Mouse (Mus musculus) erythroblast, adult 5-6 weeks (primary cell): ENCODE data around the gene Zbtb40. TPM values are rescaled to one million over a fixed set of nuclear protein-coding genes. Genes with fewer than 3 reads are reported as not detected.

Experiments
- ATAC-seq: replicated peaks from 2 replicates; pipeline ENCODE4 v1.8.0; 2016; ENCODE audit warnings: moderate number of reproducible peaks, mild to moderate bottlenecking, moderate TSS enrichment, inconsistent platforms; ENCODE audit not compliant: poor library complexity, low FRiP score, severe bottlenecking
- total RNA-seq, 2 experiments: library from RNA; stranded (forward) in 1 of 2; stranded (reverse) in 1 of 2; fragments of 150-400 nt in 1 of 2; fragments of 200-764, 138-1000 nt in 1 of 2; gene quantifications; 2 replicates each; pipeline versions ENCODE4 v1.2.3 to v1.2.4; 2015 to 2017; ENCODE audit warnings: low replicate concordance in 2 of 2

Gene Zbtb40
- total RNA-seq, 2 experiments from 2014 or later, result 0.58 to 4.4 TPM

- no peak for ATAC-seq
These were observed 10.5 kb downstream of the Zbtb40 start for GRCm38 (mm10) chr4:137038096-137038495.

DNA sequence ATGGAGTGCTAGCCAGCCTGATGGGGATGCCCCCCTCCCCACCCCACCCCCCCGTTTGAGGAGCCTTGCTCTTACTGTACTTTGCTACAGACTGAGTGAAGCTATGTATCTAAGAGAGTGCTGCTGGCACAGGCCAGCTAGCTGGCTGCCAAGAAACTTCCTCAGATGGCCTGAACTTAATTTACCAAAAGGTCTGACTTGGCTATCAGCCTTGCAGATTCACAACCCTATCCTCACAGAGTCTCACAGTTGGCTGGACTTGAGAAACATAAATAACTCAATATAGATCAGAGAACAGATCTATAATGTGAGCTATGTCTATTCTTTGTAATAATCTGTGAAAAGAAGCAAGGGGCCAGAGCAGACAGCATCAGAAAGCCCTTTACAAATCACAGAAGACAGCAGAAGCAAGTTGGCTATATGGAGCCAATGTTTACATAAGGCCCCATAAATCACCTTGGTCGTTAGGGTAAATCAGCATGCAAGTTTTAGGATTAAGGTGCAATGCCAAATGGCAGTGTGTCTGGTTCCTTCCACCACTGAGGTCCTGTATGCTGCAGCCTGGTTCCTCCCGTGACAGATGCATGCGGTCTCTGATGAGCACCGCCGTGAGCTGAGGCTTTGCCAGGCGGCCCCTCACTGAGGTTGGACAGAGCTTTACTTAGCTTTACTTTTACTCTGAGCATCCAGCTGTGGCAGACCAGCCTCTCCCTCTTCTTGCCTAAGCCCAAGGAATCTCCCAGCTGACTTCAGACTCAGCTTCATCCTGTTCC, 15.3 kb downstream of the Zbtb40 start:
- no peak for ATAC-seq

- no peak for ATAC-seq
These were observed 16.1 kb downstream of the Zbtb40 start for GRCm38 (mm10) chr4:137032456-137032855.

GRCm38 (mm10) chr4:137031319-137031718, 17.3 kb downstream of the Zbtb40 start:
- no peak for ATAC-seq

- ATAC-seq, result no peak
These were observed 19.3 kb downstream of the Zbtb40 start for GRCm38 (mm10) chr4:137029348-137029747.

DNA sequence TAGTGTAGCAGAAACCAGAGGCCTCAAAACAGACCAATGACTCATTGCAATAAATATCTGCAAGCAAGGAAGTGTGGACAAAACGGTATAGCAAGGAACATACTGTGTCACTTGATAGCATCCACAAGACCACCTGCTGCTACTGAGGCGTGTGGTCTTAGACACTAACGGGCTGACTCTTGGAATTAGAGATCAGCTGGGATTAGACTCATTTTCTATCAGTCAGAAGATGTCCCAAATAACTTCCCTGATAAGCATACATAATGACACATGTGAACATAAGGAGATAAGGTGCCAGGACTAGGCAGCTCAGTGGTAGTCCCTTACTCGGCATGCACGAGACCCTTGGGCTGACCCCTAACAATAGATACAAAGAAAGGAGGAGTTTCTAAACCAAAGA, 21.6 kb downstream of the Zbtb40 start:
- no peak for ATAC-seq

GRCm38 (mm10) chr4:137025570-137025969, 23.0 kb downstream of the Zbtb40 start:
- ATAC-seq, result no peak

DNA sequence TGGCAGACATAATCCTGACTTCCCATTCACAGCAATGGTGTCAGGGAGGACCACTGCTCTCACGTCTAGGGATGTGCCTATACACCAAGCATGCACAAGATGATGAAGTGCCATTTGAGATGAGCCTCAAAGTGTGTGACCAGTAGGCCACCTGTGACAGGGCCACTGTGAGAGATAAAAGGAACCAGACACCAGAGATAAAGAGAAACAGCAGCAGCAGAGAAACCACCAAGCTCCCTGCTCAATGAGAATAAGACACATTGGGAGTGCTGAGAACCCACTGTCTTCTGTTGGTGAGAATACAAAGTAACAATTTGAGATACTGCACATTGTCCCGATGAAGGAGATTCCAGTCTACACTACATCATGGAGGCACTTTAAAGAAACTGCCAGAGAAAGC, 23.5 kb downstream of the Zbtb40 start:
- no peak for ATAC-seq

- no peak for ATAC-seq
These were observed 28.5 kb downstream of the Zbtb40 start for GRCm38 (mm10) chr4:137020065-137020464.

- no peak for ATAC-seq
These were observed 32.7 kb downstream of the Zbtb40 start for GRCm38 (mm10) chr4:137015934-137016333.

DNA sequence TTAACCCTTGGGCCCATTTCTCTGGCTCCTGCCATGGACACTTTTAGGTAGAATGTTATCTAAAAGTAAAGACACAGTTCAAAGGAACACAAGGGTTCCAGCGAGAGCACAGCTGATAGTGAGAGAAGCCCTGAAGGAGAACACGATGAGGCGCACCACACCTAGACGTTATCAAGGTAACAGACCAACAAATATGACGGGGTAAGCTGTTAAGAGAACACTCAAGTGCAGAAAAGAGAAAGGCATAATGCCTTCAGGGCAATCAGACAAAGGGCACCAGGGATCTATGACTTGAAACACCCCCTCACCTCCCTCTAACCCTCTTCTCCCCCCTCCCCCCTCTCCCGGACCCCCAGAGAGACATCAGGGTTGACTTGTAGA, 33.1 kb downstream of the Zbtb40 start:
- ATAC-seq, result no peak

DNA sequence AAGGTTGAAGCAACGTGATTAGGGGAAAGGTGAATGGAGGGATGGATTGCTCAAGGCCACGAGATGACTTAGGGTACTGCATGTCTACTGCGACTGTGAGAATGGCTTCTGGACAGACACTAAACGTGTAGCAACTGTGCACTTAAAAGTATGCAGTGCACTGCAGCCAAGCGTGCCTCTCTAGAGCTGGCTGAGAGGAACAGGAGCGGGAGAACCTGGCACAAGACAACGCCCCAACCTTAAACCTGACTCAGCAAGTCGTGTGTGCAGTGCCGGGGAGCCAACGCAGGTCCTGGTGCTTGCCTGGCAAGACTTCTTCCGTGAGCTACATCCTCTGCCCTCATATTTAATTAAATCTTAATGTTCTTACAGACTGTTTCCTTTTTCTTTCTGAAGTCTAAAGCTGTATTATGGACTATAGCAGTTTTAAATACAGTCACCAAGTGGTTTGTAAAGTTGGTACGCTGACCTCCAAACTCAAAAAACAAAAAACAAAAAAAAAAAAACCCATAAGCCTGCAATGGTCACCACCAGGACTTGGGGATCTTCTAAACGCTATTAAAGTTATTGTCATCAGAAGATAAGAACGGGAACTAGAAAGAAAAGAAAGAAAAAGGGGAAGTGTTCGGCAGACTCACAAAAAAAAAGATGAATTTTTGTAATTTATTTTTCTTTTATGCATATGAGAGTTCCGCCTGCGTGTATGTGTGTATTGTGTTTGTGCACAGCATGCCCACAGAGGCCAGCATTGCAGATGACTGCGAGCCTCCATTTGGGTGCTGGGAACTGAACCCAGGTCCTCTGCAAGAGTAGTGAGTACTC, 33.7 kb downstream of the Zbtb40 start:
- ATAC-seq, result no peak

- no peak for ATAC-seq
These were observed 34.5 kb downstream of the Zbtb40 start for GRCm38 (mm10) chr4:137014124-137014523.

DNA sequence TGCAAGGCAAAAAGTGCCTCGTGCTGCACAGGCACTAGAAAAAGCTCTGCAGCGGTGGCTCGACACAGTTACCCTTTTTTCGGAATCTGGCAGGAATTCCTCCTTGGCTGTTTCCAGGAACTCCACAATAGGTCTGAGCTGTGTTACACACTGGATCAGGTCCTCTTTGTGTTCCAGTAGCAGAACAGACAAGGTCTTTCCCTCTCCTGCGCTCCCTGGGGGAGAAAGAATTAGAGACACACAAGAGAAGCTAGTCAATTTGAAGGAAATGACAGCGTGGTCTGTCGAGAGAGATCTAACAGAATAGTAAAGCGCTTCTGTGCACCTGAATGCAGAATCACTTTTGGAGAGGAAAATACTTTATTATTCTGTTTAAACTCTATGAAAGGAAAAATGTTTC, 41.6 kb downstream of the Zbtb40 start:
- ATAC-seq, result no peak

DNA sequence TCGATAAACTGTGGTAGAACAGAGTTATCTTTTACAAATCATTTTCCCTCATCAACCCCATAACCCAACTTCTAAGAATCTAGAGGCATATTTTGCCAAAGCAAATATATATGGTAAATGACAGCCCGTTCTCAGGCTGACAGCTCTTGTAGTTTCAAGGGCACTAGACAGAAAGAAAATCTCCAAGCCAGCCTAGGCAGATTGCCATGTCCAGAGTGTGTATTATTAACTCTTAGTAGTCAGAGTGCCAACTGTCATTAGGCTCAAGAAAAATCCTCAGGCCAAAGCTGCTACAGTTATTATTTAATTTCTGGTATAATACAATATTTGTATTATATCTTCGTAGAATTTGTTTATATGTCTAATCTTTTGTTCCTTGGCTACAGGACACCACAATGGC, 46.8 kb downstream of the Zbtb40 start:
- ATAC-seq, result no peak

DNA sequence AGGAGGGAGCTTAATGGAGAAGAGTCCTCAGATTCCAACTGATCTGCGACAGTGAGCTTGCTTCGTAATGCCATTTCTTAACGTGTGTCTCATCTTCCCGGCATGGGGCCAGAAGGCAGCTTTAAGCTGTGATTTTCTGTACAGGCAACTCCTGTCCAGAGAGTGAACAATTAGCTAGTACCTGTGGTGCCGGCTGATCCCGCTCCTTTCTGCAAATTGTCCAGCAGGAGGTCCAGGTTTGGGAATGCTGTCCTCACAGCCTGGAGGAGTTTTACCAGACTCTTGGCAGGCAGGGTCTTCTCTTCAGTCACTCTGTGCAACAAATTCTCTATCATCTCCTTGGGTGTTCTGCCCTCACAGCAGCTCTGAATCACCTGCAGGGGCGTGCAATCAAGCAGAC, 47.6 kb downstream of the Zbtb40 start:
- ATAC-seq, result no peak

DNA sequence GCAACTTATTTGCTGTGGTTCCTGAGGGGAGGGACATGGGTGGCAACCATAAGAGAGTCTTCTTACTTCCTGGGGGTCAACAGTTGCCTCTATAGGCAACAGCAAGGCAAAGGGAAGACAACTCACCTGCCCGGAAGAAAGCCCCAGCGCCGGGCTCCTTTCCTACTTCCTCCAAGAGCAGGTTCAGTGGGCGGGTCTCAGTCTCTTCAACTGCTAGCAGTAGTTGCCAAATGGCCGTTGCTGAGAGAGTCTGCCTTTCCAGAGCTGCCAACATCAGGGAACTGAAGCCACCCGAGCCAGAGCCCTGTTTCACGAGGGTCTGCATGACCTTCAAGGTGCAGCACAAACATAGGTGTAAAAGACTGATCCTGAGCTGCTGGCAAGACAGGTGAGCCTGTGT, 50.2 kb downstream of the Zbtb40 start:
- no peak for ATAC-seq

DNA sequence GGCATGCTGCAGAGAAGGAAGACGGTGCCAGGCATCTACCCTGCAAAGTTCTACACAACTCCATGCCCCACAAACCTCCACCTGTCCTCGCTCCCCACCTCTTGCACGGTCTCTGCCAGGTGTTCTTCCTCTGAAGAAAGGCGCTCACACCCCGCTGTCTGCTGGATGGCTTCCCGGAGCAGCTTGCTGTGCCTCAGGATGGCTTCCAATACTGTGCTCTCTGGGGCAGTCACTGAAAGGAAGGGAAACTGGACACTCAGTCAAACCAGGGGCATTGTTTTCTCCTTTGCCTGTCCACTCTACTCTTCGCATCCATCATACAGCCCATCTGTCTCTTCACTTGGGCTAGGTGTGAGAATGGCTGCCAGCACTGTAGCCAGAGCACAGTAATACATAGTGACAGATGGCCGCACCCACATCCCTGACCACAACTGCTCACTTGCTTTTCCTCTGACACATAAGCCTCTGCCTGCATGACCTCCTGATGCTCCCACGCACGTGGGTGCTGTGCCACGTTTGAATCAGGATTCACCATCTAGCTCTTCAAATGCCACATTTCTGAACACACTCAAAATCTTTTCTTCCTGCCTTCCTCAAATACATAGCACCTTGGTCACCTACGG, 50.8 kb downstream of the Zbtb40 start:
- no peak for ATAC-seq

DNA sequence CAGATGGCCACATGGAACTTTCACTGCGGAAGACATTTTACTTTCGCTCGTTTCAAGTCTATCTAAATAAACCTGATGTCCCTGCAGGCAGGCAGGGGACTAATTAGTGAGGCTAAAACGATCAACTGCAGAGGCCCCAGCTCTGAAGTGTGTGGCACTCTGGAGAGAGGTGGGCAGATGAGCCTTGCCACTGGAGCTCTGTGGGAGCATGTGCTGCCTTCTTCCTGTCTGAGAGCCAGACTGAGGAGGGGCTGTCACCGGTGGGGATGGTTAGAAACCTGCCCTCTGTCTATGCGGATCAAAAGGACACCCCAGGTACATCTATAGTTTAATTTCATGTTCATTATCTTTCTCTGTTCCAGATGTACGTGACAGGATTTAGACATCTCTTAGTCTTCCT, 51.7 kb downstream of the Zbtb40 start:
- ATAC-seq, result no peak

DNA sequence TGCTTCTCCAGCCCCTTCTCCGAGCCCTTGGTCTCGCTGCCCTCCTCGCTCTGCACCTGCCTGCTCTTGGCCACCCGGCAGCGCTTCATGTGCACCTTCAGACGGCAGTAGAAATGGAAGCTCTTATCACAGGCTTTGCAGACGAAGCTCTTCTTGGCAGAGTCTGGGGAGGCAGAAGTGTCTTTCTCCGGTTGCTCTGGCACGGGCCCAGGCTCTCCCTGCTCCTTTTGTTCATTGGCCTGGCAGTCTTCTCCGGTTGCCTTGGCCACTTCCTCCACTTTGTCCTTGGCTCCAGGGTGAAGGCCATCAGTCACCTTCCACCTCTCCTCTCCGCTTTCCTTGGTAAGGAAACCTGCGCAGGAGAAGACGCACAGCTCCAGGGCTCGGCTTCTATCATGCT, 53.2 kb downstream of the Zbtb40 start:
- ATAC-seq, result no peak
